Mouse (Mus musculus) layer of hippocampus, postnatal 10 days (tissue): ENCODE data around the gene Ush2a. TPM values are rescaled to one million over a fixed set of nuclear protein-coding genes. Genes with fewer than 3 reads are reported as not detected.
A peak's percentile ranks its signal among the peaks of the same experiment; 100 is the strongest.

Experiments
- DNase-seq, 2 experiments: peaks; one replicate each; pipeline ENCODE4 v3.0.0; 2021; ENCODE audit warnings: low spot score in 2 of 2
- total RNA-seq, 2 experiments: library from RNA; stranded (reverse); gene quantifications; 2 replicates each; pipeline ENCODE4 v1.2.3; 2021

Ush2a gene
- total RNA-seq, 2 experiments from 2014 or later: 0.20 to 0.46 TPM

DNA sequence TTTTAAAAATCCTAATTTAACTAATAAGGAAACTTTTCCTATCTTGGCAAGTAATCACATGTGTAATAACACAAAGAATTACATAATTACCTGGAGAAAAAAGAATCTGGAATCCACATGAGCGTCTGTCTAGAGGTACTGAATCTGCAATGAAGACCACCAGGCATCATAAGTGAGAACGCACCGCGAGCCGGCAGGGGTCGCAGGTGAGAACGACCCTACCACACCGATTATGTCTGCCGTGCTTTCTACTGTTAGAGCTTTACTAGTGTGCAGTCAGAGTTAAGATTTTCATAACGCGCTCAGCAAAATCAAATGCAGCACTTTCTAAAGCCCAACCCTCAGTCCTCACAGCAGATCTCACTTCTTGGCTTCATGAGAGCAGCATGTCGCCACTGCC, 740.0 kb downstream of the Ush2a start:
- no peak for DNase-seq

DNA sequence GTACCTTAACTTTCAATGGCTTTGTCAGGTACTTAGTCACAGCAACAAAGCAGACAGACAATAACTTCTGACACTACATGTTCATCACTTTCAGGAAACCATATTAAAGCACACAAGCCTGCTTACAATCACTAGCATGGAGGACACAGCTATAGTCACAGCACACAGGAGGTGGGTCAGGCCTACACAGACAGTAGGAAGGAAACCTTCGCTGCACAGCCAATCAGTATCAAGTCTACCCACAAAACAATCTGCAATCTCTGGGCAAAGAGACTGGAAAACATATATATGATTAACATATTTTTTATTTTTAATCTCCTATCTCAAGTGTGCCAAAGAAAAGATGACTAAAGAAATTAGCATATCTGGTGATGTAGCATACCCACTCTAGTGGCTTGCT, 743.0 kb downstream of the Ush2a start:
- DNase-seq: no peak

DNA sequence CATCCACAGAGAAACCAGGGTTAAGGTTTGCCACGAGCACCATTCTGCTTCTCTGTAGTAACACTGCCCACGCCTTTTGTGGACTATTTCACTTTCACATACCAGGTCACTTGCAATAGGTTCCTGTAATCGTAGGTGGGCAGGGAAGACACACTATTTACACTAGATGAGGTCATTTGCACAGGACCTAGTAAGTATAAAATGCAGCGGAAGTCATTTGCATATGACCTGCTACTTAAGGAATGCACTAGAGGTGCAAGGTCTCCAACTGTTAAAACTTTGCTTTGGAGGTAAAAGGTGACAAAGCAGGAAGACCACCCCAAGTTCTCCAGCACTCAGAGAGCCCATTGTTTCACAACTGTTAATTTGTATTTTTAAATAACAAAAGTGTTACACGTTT, 744.4 kb downstream of the Ush2a start:
- DNase-seq: no peak

DNA sequence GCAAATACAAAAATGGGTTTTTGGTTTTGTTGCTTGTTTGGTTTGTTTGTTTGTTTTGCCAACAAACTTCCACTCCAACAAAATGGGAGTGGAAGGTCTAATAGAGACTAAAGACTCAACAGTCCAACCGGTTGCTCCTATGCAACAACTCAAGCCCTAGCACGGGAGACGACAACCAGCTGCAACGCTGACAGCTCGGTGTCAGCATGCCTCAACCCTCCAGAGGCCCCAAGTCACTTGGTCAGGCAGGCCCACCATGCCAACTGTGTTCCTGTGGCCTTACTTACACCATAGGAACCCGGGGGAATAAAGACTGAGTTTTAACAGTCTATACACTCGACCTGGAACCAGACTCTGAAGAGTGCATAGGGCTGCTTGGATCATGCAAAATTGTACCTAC, 745.0 kb downstream of the Ush2a start:
- DNase-seq: no peak

DNA sequence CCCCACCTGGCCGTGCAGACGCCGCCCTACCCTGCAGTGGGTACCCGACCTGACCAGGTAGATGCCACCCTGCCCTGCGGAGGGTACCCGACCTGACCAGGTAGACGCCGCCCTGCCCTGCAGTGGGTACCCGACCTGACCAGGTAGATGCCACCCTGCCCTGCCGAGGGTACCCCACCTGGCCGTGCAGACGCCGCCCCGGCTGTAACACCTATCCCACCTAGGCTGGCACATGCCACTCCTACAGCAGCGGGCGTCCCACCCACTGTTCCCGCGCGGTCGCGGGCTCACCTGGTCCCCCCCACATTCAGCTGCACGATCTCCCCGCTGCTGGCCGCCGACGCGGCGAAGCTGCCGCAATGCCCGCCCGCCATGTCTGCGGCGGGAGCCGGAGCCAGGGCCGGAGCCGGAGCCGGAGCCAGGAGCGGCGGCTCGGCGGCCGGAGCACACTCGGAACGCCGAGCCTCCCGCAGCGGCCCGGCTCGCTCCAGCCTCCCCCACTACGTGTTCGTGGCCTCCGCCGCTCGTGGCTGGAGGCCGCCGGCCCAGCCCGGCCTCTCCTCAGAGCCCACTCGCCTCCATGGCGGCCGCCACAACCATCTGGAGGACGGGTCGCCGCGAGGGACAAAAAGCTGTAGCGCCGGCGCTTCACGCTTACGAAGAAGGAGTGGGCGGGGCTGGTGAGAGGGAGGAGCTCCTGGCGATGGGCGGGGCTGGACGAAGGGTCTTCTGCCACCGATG, 745.6 kb downstream of the Ush2a start, which contains the start of gene Kctd3:
Gene Kctd3, minus strand, starts transcription at position 603 of the 741 bp plus-strand sequence.
- peak; percentile 99 for DNase-seq

DNA sequence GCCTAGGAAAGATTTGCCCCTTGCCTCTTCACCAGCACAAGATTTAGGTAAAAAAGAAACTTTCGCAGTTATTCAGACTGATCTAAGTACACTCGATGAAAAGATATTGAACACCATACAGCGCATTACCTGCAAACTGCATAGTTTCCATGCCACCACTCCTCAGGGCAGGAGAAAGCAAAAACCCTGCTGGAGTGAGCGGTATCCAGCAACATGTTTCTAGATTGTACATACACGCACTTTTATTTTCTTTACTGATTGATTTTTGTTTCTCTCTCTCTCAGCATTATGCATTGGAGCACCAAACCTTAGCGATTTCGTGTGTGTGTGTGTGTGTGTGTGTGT, 746.1 kb downstream of the Ush2a start:
- DNase-seq: no peak

DNA sequence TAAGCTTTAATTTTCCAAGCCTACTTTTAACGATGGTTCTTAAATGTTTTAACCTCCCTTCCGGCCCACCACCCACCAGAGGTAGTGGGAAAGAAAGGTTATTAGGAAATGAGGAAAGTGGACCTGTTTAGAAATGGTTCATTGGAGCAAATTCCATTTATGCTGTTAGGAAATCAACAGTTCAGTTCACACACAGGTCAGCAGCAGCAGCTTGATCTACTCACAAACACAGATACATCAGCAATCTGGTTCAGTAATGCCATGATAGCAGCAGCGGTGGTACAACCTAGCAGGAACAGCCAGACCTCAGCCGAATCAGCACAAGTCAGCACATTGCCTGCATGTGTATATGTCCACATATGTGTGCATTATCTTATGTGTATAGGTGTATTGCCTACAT, 748.8 kb downstream of the Ush2a start:
- no peak for DNase-seq

DNA sequence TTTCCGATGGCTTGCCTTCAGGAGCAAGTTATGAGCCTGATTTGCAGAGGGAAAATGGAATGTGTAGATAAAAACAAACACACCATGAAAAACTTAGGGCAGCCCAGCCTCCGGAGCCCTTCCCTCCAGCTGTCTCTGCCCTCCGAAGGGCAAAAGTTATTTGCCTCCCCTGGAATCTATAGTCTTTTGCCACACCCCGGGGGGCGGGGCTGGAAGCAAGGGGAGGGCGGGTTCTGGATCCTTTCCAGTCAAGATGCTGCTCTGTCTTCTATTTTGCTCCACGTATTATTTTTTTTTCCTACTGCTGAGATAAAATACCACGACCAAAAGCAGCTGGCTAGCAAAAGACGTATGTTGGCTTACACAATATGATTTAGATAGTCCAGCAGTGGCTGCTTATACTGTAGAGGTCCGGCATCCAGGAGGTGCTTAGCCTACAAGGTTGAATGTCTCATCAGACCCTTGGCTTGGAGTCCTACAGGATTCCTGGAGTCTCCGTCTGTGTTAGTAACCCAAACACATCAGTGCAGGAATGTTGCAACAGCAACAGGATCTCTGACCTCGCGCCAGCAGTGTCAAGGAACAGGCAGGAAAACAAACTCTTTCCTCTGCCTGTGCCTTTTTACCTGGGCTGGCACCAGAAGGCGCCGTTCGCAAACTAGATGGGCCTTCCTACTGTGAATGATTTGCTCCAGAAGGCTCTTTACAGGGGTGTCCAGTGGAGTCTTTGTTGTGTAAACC, 751.2 kb downstream of the Ush2a start:
- no peak for DNase-seq

DNA sequence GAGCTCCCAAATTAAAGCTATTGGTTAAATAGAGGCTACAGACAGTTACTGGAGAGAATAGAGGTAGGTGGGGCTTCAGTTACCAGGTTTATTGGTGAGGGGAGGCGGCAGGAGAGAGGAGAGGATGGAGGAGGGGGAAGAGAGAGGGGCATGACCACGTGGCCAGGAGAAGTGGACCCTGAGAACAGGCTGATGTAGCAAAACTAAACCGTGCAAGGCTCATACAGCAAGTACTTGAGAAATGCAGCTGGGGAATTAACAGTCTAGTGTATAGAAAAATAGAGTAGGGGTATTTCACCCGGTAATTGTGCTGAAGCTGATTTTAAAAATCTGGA, 751.7 kb downstream of the Ush2a start:
- DNase-seq: no peak
